Mouse (Mus musculus) central nervous system, embryonic 11.5 days (tissue): ENCODE measurements around the gene Fam205a4. TPM values are rescaled to one million over a fixed set of nuclear protein-coding genes. Genes with fewer than 3 reads are reported as not detected.

ENCODE experiments used
- polyA plus RNA-seq: library from polyadenylated mRNA; depleted of rRNA; stranded (reverse); fragments of >200 nt; gene quantifications from 2 replicates; pipeline ENCODE4 v1.2.3, GENCODE M21; 2012; rRNA removed

Gene Fam205a4
- polyA plus RNA-seq, result 0.34 TPM in 1 of 2 replicates, not detected in the other

GRCm38 (mm10) chr4:41965758-41966157 lies at the start of gene Fam205a4:
Gene Fam205a4, plus strand, starts transcription at chr4:41966058.

GRCm38 (mm10) chr4:41941272-41941671 lies 24.6 kb upstream of the Fam205a4 start, which contains the start of gene Gm20878:
Gene Gm20878, plus strand, starts transcription at chr4:41941572.

Other genes starting within 250 kb of the Fam205a4 start
- gene Dctn3, start 242.9 kb upstream of the Fam205a4 start, polyA plus RNA-seq, result 90.0 and 138 TPM in 2 replicates
- 0.72 and 1.1 TPM in 2 replicates for gene Arid3c, start 234.9 kb upstream of the Fam205a4 start, polyA plus RNA-seq
- gene Galt, start 210.8 kb upstream of the Fam205a4 start, polyA plus RNA-seq, result 28.8 and 41.3 TPM in 2 replicates
- gene Sigmar1, start 209.9 kb upstream of the Fam205a4 start, polyA plus RNA-seq, result 51.4 and 59.4 TPM in 2 replicates
- gene Ccl27a, start 191.8 kb upstream of the Fam205a4 start, polyA plus RNA-seq, result 106 and 167 TPM in 2 replicates
- not detected in 2 replicates for gene Gm21541, start 62.4 kb upstream of the Fam205a4 start, polyA plus RNA-seq
- 2.2 and 4.5 TPM in 2 replicates for gene Gm20878, start 24.5 kb upstream of the Fam205a4 start, polyA plus RNA-seq
- gene Gm21093, start 68.7 kb downstream of the Fam205a4 start, polyA plus RNA-seq, result 0.04 and 0.07 TPM in 2 replicates
- gene Gm3893, start 125.1 kb downstream of the Fam205a4 start, polyA plus RNA-seq, result not detected in 2 replicates
- gene Gm13304, start 148.8 kb downstream of the Fam205a4 start, polyA plus RNA-seq, result 0.19 TPM in 1 of 2 replicates, not detected in the other
- gene Gm13306, start 187.4 kb downstream of the Fam205a4 start, polyA plus RNA-seq, result not detected in 2 replicates
- 0.24 and 0.52 TPM in 2 replicates for gene Gm13305, start 202.5 kb downstream of the Fam205a4 start, polyA plus RNA-seq